Mouse (Mus musculus): Measurements from ENCODE around the gene Ttll7.

Ttll7 gene

DNA sequence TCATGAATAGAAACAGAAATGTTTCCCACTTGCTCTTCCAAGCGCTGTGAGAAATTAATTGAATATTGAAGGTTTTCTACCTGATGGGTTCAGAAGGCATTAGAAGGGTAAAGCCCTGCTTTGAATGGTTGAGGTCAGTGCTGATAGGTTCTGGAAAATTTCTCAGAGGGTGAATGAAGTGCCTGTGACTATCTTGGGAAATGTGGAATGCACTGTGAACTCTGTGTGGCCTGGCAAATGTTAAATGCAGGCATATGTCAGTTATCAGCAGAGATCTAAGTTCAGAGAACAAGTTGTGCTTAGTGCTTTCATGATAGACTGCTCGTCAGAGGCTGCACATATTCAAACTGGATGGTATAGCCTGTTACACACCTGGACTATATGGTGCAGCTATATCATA, 147.0 kb downstream of the Ttll7 start:
- DNase-seq (ENCODE audit: low read depth, low spot score): no peak
- Histone ChIP-seq H3K27me3 (ENCODE audit: control insufficient read depth, insufficient read depth, low read length, poor library complexity, severe bottlenecking) (no peaks in the 10 kb centered on the region), H3K36me3 (ENCODE audit: control insufficient read depth, insufficient read depth, low read length, poor library complexity, severe bottlenecking) (no peaks in the 10 kb centered on the region)

- Histone ChIP-seq H3K36me3 (ENCODE audit: control insufficient read depth, insufficient read depth, low read length, poor library complexity, severe bottlenecking) (no peaks in the 10 kb centered on the region), H3K27me3 (ENCODE audit: control insufficient read depth, insufficient read depth, low read length, poor library complexity, severe bottlenecking) (no peaks in the 10 kb centered on the region)
- no peak for DNase-seq (ENCODE audit: low read depth, low spot score)
These were observed 148.8 kb downstream of the Ttll7 start for GRCm38 (mm10) chr3:147000963-147001362.

DNA sequence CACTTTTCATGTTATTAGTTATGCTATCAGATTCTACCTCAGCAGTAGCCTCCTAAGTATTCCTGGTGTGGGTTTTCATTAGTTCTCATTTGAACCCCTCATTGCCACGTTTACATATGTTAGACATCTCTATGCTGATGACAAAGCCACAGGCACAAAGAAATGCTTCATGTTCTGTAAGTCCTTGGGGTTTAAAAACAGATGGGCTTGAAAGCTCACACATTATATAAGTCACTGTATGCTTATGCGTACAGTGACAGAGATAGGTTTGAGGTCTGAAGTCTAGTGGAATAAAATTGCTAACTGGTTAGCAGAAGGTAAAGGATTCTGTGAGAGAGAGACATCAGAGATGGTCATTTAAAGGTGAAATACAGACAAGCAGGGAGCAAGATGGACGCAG, 149.4 kb downstream of the Ttll7 start:
- DNase-seq (ENCODE audit: low read depth, low spot score): no peak
- no peaks in the 10 kb centered on the region for H3K36me3 ChIP-seq (ENCODE audit: control insufficient read depth, insufficient read depth, low read length, poor library complexity, severe bottlenecking)
- no peaks in the 10 kb centered on the region for H3K27me3 ChIP-seq (ENCODE audit: control insufficient read depth, insufficient read depth, low read length, poor library complexity, severe bottlenecking)

DNA sequence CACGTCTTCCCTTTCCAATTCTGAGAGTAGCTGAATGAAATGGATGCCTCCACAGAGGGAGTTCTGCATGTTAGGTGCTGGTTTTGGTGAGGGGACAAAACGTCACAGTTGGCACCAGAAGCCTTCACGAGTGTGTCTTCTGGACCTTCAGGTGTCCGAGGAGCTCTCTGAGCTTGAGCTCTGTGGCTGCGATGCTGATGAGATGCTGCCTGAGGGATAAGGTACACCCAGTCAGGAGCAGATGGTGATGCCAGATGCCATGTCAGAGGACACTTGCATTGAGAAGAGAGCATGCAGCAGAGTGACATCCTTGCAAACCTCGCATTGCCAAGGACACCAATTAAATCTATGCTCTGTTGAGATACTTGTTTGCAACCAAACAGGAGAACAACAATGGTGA, 164.3 kb downstream of the Ttll7 start:
- H3K36me3 ChIP-seq (ENCODE audit: control insufficient read depth, insufficient read depth, low read length, poor library complexity, severe bottlenecking): no peaks in the 10 kb centered on the region
- DNase-seq (ENCODE audit: low read depth, low spot score): no peak
- no peaks in the 10 kb centered on the region for H3K27me3 ChIP-seq (ENCODE audit: control insufficient read depth, insufficient read depth, low read length, poor library complexity, severe bottlenecking)

- no peaks in the 10 kb centered on the region for H3K36me3 ChIP-seq (ENCODE audit: control insufficient read depth, insufficient read depth, low read length, poor library complexity, severe bottlenecking)
- no peaks in the 10 kb centered on the region for H3K27me3 ChIP-seq (ENCODE audit: control insufficient read depth, insufficient read depth, low read length, poor library complexity, severe bottlenecking)
- no peak for DNase-seq (ENCODE audit: low read depth, low spot score)
These were observed 167.3 kb downstream of the Ttll7 start for GRCm38 (mm10) chr3:147019506-147019905.

GRCm38 (mm10) chr3:147026248-147026647, 174.1 kb downstream of the Ttll7 start:
- DNase-seq (ENCODE audit: low read depth, low spot score): no peak

DNA sequence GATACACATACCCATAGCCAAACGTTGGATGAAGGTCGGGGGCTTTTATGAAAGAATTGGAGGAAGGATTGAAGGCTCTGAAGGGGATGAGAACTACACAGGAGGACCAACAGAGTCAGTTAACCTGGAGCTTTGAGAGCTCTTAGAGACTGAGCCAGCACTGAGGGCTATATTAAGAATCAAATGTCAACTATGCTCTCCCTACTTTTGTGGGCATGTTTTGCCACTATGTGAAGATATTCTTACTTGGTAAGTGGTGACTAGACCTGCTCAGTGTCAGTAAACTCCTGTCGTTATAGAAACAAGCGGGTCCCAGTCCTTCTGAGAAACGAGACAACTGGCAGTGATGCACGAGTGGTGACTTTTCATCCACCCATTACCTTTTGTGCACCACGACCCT, 176.2 kb downstream of the Ttll7 start:
- H3K27me3 ChIP-seq (ENCODE audit: control insufficient read depth, insufficient read depth, low read length, poor library complexity, severe bottlenecking): no peaks in the 10 kb centered on the region
- H3K36me3 ChIP-seq (ENCODE audit: control insufficient read depth, insufficient read depth, low read length, poor library complexity, severe bottlenecking): no peaks in the 10 kb centered on the region
- no peak for DNase-seq (ENCODE audit: low read depth, low spot score)

More at GRCm38 (mm10) chr3:147026248-147026647, 174.1 kb downstream of the Ttll7 start:
- no peaks in the 10 kb centered on the region for H3K27me3 ChIP-seq (ENCODE audit: control insufficient read depth, insufficient read depth, low read length, poor library complexity, severe bottlenecking)
- H3K36me3 ChIP-seq (ENCODE audit: control insufficient read depth, insufficient read depth, low read length, poor library complexity, severe bottlenecking): no peaks in the 10 kb centered on the region

- no peaks in the 10 kb centered on the region for H3K36me3 ChIP-seq (ENCODE audit: control insufficient read depth, insufficient read depth, low read length, poor library complexity, severe bottlenecking)
- no peak for DNase-seq (ENCODE audit: low read depth, low spot score)
These were observed 177.6 kb downstream of the Ttll7 start for GRCm38 (mm10) chr3:147029718-147030117.

GRCm38 (mm10) chr3:147030266-147030880, 178.2 kb downstream of the Ttll7 start:
- H3K36me3 ChIP-seq (ENCODE audit: control insufficient read depth, insufficient read depth, low read length, poor library complexity, severe bottlenecking): no peaks in the 10 kb centered on the region
- no peak for DNase-seq (ENCODE audit: low read depth, low spot score)
- H3K27me3 ChIP-seq (ENCODE audit: control insufficient read depth, insufficient read depth, low read length, poor library complexity, severe bottlenecking): no peaks in the 10 kb centered on the region

More at GRCm38 (mm10) chr3:147029718-147030117, 177.6 kb downstream of the Ttll7 start:
- H3K27me3 ChIP-seq (ENCODE audit: control insufficient read depth, insufficient read depth, low read length, poor library complexity, severe bottlenecking): no peaks in the 10 kb centered on the region

Data from splenic B cell, adult 2 months (primary cell).